Mouse (Mus musculus) G1E (cell line): ENCODE measurements around the gene Ap4s1.

Experiments used
- CTCF ChIP-seq: IDR thresholded peaks from 2 replicates; pipeline ENCODE4 v1.5.1; 2012; ENCODE audit warnings: low read depth, low read length, inconsistent platforms, mixed read lengths
- POLR2AphosphoS5 ChIP-seq: IDR thresholded peaks from 2 replicates; pipeline ENCODE4 v1.6.1; 2012; ENCODE audit warnings: low read depth, low read length, inconsistent platforms; ENCODE audit not compliant: insufficient replicate concordance
- TAL1 ChIP-seq: conservative IDR thresholded peaks from 2 replicates; pipeline ENCODE4 v1.6.1; 2012; ENCODE audit warnings: low read depth, low read length, inconsistent platforms, mixed read lengths

DNA sequence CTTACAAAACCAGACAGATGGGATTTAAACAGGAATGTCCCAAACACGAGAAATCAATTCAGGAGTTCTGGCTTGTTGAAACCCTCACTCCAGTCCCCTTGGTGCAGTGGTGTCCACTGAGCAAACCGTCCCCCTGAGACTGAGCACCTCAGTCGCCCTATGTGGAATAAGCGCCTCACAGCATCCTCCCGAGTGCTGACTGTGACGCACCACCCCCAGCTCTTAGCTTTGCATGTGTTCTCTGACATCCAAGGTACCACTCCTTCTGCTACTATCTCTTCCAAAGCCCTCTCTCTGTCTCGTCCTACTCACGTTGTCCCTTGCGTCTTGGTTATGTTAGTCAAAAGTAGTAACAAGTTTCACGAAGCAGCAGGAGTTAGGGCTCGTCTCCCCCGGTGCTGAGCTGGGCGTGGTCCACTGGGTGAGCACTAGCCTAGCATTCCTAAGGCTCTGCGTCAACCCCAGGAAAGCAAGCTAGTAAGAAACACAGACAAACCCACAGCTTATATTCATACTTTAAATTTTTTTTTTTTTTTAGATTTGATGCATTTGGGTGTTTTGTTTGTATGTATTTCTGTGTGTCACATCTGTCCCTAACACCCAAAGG is 43.9 kb downstream of the Ap4s1 start:
- no peak for TF ChIP-seq CTCF
- no peak for TF ChIP-seq TAL1
- no peak for TF ChIP-seq POLR2AphosphoS5
